Mouse (Mus musculus) heart, adult 2 months (tissue): ENCODE results near the gene Btnl2. TPM values are rescaled to one million over a fixed set of nuclear protein-coding genes. Genes with fewer than 3 reads are reported as not detected.

Experiments
- DNase-seq, 2 experiments: peaks; one replicate each; pipeline ENCODE4 v3.0.0; 2021
- H3K27ac ChIP-seq: fragments of 200-600 bp; 2 replicates; pipeline ENCODE4 v1.8.1; 2022
- H3K27me3 ChIP-seq: fragments of 200-500 bp; 2 replicates; pipeline ENCODE4 v1.6.1; 2012; ENCODE audit warnings: mild to moderate bottlenecking, low read length, inconsistent platforms, mixed read lengths; ENCODE audit not compliant: control insufficient read depth, insufficient read depth
- H3K36me3 ChIP-seq: fragments of 200-500 bp; 2 replicates; pipeline ENCODE4 v1.6.1; 2012; ENCODE audit warnings: low read length, inconsistent platforms; ENCODE audit not compliant: control insufficient read depth, insufficient read depth
- H3K4me1 ChIP-seq: fragments of 200-500 bp; 2 replicates; pipeline ENCODE4 v1.6.1; 2011; ENCODE audit warnings: low read length; ENCODE audit not compliant: control insufficient read depth, insufficient read depth
- H3K4me3 ChIP-seq: fragments of 200-600 bp; 2 replicates; pipeline ENCODE4 v1.8.1; 2022
- H3K79me2 ChIP-seq: fragments of 200-500 bp; replicated peaks from 2 replicates; pipeline ENCODE4 v1.6.1; 2012; ENCODE audit warnings: mild to moderate bottlenecking, inconsistent platforms, low read length, moderate library complexity, mixed read lengths; ENCODE audit not compliant: control insufficient read depth, insufficient read depth
- H3K9ac ChIP-seq: fragments of 200-500 bp; 2 replicates; pipeline ENCODE4 v1.6.1; 2012; ENCODE audit warnings: low read depth, mild to moderate bottlenecking, control low read depth, inconsistent platforms, low read length, mixed read lengths
- CTCF ChIP-seq: fragments of 200-600 bp; IDR thresholded peaks from 2 replicates; pipeline ENCODE4 v1.8.1; 2022; ENCODE audit warnings: antibody characterized with exemption, mild to moderate bottlenecking, moderate library complexity
- EP300 ChIP-seq: fragments of 200-500 bp; IDR thresholded peaks from 2 replicates; pipeline ENCODE4 v1.6.1; 2011; ENCODE audit warnings: low read depth, low read length, control low read depth; ENCODE audit not compliant: insufficient read depth
- POLR2A ChIP-seq: fragments of 200-500 bp; IDR thresholded peaks from 2 replicates; pipeline ENCODE4 v1.6.1; 2011; ENCODE audit warnings: mild to moderate bottlenecking, low read depth, low read length, control low read depth; ENCODE audit not compliant: insufficient read depth
- WGBS: fragments of 180-500 bp; shearing (Covaris S2); methylation state at CpG from one replicate; pipeline ENCODE4 v1.1.7; 2018; 5-methylcytosine and 5-hydroxymethylcytosine counted together
- intact Hi-C: fragments of 180-260 bp; cut with DNase I; formaldehyde crosslinking; loops from one replicate; pipeline ENCODE4 v1.15.1; 2025
- polyA plus RNA-seq: library from polyadenylated mRNA; depleted of rRNA; stranded (reverse); fragments of >200 nt; gene quantifications from 2 replicates; pipeline ENCODE4 v1.2.3, GENCODE M21; 2012
- total RNA-seq, 2 experiments: library from RNA; stranded (reverse); gene quantifications; 2 replicates each; pipeline ENCODE4 v1.2.3; 2021

Btnl2 gene
- total and polyA plus RNA-seq, 3 experiments, result 0.31 to 0.44 (median 0.41) TPM

GRCm38 (mm10) chr17:34383212-34383611 is 28.6 kb downstream of the Btnl2 start:
- Histone ChIP-seq H3K36me3 (no peaks in the 10 kb centered on the region), H3K27me3 (no peaks in the 10 kb centered on the region), H3K4me1 (no peaks in the 10 kb centered on the region), H3K27ac (no peak overlapping the region), H3K4me3 (no peak overlapping the region), H3K79me2 (no peaks in the 10 kb centered on the region), H3K9ac (no peak overlapping the region)
- DNase-seq, result no peak
- WGBS, result 75% methylated on average over 7 of the region's 7 CpGs
- TF ChIP-seq EP300, result no peak
- TF ChIP-seq POLR2A, result no peak
- TF ChIP-seq CTCF, result peak; percentile 25; the same call in 1 of the 2 replicates
- intact Hi-C loops, result no loop called here

- H3K79me2 ChIP-seq, result no peaks in the 10 kb centered on the region
- WGBS, result 57% methylated on average over 3 of the region's 3 CpGs
- no peak for TF ChIP-seq POLR2A
- TF ChIP-seq EP300, result no peak
- TF ChIP-seq CTCF, result no peak
- no peaks in the 10 kb centered on the region for H3K27me3 ChIP-seq
- no peak for DNase-seq
- H3K36me3 ChIP-seq, result no peaks in the 10 kb centered on the region
- intact Hi-C loops, result no loop called here
- H3K4me3 ChIP-seq, result no peak overlapping the region
- H3K4me1 ChIP-seq, result no peaks in the 10 kb centered on the region
- H3K9ac ChIP-seq, result no peak overlapping the region
- H3K27ac ChIP-seq, result no peak overlapping the region
These were observed 30.1 kb downstream of the Btnl2 start for GRCm38 (mm10) chr17:34384699-34385098.

- intact Hi-C loops, result no loop called here
- no peak overlapping the region for H3K27ac ChIP-seq
- no peaks in the 10 kb centered on the region for H3K27me3 ChIP-seq
- WGBS, result 60% methylated on average over 2 of the region's 2 CpGs
- H3K9ac ChIP-seq, result no peak overlapping the region
- DNase-seq, result no peak
- no peaks in the 10 kb centered on the region for H3K36me3 ChIP-seq
- peaks cover 1% of the 10 kb centered on the region; the same call in 1 of the 2 replicates for H3K4me1 ChIP-seq
- no peaks in the 10 kb centered on the region for H3K79me2 ChIP-seq
- TF ChIP-seq CTCF, result no peak
- no peak for TF ChIP-seq POLR2A
- TF ChIP-seq EP300, result no peak
- H3K4me3 ChIP-seq, result no peak overlapping the region
These were observed 32.0 kb downstream of the Btnl2 start for GRCm38 (mm10) chr17:34386656-34387055.

- Histone ChIP-seq H3K79me2 (no peaks in the 10 kb centered on the region), H3K4me1 (peaks cover 5% of the 10 kb centered on the region), H3K36me3 (no peaks in the 10 kb centered on the region), H3K27me3 (no peaks in the 10 kb centered on the region), H3K9ac (no peak overlapping the region), H3K27ac (no peak overlapping the region), H3K4me3 (no peak overlapping the region)
- 35% methylated on average over 4 of the region's 4 CpGs for WGBS
- TF ChIP-seq EP300, result no peak
- TF ChIP-seq CTCF, result peak; percentile 80
- no peak for TF ChIP-seq POLR2A
- intact Hi-C loops, result loop anchor here (1.0 kb wide), 1 partner anchor 23 kb away; no protein-coding TSS in a partner anchor
- DNase-seq, result peak in 1 of 2 experiments; percentile 43
These were observed 33.9 kb downstream of the Btnl2 start for GRCm38 (mm10) chr17:34388513-34388912.

GRCm38 (mm10) chr17:34391507-34391906 is 36.9 kb downstream of the Btnl2 start:
- no peaks in the 10 kb centered on the region for H3K27me3 ChIP-seq
- no peaks in the 10 kb centered on the region for H3K36me3 ChIP-seq
- no peaks in the 10 kb centered on the region for H3K79me2 ChIP-seq
- WGBS, result 47% methylated on average over 7 of the region's 7 CpGs
- no peak overlapping the region for H3K9ac ChIP-seq
- no peak overlapping the region for H3K27ac ChIP-seq
- no peak for DNase-seq
- TF ChIP-seq CTCF, result no peak
- TF ChIP-seq EP300, result no peak
- no peak for TF ChIP-seq POLR2A
- no peak overlapping the region for H3K4me3 ChIP-seq
- intact Hi-C loops, result no loop called here
- peaks cover 5% of the 10 kb centered on the region for H3K4me1 ChIP-seq

- H3K4me3 ChIP-seq, result peak overlapping the region; percentile 20; the same call in 1 of the 2 replicates
- DNase-seq, result peak; percentile 52 to 57
- H3K27me3 ChIP-seq, result no peaks in the 10 kb centered on the region
- no peaks in the 10 kb centered on the region for H3K79me2 ChIP-seq
- no peak overlapping the region for H3K27ac ChIP-seq
- 2% methylated on average over 24 of the region's 24 CpGs for WGBS
- H3K36me3 ChIP-seq, result no peaks in the 10 kb centered on the region
- intact Hi-C loops, result no loop called here
- no peak overlapping the region for H3K9ac ChIP-seq
- no peak for TF ChIP-seq POLR2A
- no peak for TF ChIP-seq CTCF
- no peak for TF ChIP-seq EP300
- H3K4me1 ChIP-seq, result peaks cover 5% of the 10 kb centered on the region
These were observed 37.7 kb downstream of the Btnl2 start for GRCm38 (mm10) chr17:34392321-34392720.
